Mouse (Mus musculus) liver, adult 2 months (tissue): ENCODE results near the gene Dnaic2.

ENCODE experiments used
- CTCF ChIP-seq: fragments of 200-500 bp; IDR thresholded peaks from 2 replicates; pipeline ENCODE4 v1.5.1; 2011; ENCODE audit warnings: low read depth, low read length, control low read depth
- POLR2A ChIP-seq: fragments of 200-500 bp; IDR thresholded peaks from 2 replicates; pipeline ENCODE4 v1.6.1; 2011; ENCODE audit warnings: low read length, control low read depth; ENCODE audit not compliant: insufficient read depth; ENCODE audit errors: extremely low read depth

DNA sequence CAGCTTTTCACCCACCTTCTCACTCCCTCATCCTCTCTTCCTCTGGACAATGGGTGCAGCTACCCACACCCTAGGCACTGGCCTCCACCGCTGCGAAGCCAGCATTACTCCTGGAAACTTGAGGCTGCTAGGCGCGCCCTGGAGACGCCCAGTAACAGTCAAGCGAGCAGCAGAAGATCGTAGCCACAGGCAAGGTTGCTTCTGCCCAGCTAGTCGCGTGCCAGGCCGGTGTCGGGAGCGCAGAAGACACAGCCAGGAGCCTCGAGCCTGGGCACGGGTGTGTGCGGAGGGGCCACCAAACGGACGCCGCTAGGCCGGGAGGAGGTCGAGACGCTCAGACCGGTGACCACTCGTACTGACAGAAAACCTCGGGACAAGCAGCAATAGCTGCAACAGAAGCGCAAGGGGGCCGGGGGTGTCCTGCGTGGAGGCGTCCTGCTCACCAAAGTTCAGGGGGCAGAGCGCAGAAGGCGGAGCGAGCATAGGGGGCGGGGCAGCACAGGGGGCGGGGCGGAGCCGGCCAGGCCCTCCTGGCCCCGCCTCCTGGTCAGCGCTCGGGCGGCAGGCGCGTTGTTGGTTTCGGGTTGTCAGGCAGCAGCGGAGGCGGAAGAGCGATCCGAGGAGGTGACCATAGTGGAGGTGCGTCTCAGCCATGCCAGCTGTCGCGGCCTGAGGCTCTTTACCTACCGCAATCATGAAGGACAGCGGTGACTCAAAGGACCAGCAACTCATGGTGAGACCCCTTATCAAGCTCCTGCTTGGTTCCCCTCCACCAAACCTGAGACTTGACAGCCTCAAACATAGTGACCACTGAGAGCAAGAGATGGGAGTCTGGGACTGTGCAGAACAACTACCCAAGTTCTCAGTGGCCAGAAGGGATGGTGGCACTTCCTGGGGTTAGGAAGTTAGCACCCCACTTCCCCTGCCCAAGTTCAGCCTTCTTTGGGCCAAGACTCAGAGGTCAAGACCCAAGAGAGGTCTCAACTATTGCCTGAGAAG, 37.9 kb downstream of the Dnaic2 start, which contains the start of gene Kif19a:
- no peak for TF ChIP-seq CTCF
- TF ChIP-seq POLR2A: no peak
